9 mouse cellular contexts compared by ENCODE assay signal in the genomic region with DNA sequence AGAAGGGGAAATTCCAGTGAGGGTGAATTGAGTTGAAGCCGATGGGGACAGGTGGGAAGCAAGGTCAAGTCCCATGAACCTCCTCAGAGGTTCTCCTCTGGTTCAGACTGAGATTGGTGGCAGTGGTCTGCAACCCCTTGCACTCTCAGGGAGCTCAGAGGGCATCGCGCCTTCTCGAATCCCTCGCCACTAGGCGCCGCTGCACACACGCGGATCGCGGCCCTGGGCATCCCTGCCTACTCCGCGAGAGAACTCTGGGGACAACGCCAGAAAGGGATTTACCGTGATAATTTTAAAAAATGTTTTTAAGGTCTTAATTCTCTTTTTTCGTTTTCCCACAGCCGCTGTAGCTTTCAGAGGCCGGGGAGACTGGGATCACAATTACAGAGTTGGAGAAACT. TPM values are rescaled to one million over a fixed set of nuclear protein-coding genes. Genes with fewer than 3 reads are reported as not detected.
DNase-seq lines count a peak whose midpoint lies in the region; ATAC-seq and TF ChIP-seq lines count a peak whose summit lies in the region.
"Had no signal": no experiment of that assay in that cellular context is flagged by ENCODE, and none has a peak within 500 bp of the region (broad histone marks: within the 10 kb centered on the region; RNA-seq: fewer than 3 reads in every experiment).

No protein-coding gene starts in this region.

- no peaks in the 10 kb centered on the region for H3K9me3 ChIP-seq in kidney, embryonic 16.5 days (ENCODE audit: low read length)
- no peaks in the 10 kb centered on the region for H3K9me3 ChIP-seq in lung, postnatal 0 days (ENCODE audit: low read length)

- no peak overlapping the region for H3K27ac ChIP-seq in kidney, embryonic 16.5 days (ENCODE audit: low read length)
- H3K27ac ChIP-seq in lung, postnatal 0 days (ENCODE audit: low read length) = no peak overlapping the region

- peak overlapping the region; percentile 22 for H3K4me2 ChIP-seq in kidney, embryonic 16.5 days (replicated peaks; ENCODE audit: low read depth, low read length)
- H3K4me2 ChIP-seq in lung, postnatal 0 days (replicated peaks; ENCODE audit: low read depth, low read length) = no peak overlapping the region

- H3K4me3 ChIP-seq in kidney, embryonic 16.5 days (ENCODE audit: low read length) = no peak overlapping the region
- no peak overlapping the region for H3K4me3 ChIP-seq in lung, postnatal 0 days (ENCODE audit: low read depth, low read length)

- H3K9ac ChIP-seq in kidney, embryonic 16.5 days (replicated peaks; ENCODE audit: low read length) = no peak overlapping the region
- H3K9ac ChIP-seq in lung, postnatal 0 days (replicated peaks; ENCODE audit: low read depth) = no peak overlapping the region

- peak; percentile 71 for ATAC-seq in granulocyte monocyte progenitor cell, adult 5-6 weeks (replicated peaks; ENCODE audit: poor library complexity, severe bottlenecking)
- no peak for ATAC-seq in kidney, embryonic 16.5 days (ENCODE audit: low FRiP score, low TSS enrichment)
- peak; percentile 73 for ATAC-seq in lung, postnatal 0 days

- peaks cover 23% of the 10 kb centered on the region; the same call in 1 of the 2 replicates for H3K4me1 ChIP-seq in kidney, embryonic 16.5 days (ENCODE audit: insufficient read depth, low read length)
- H3K4me1 ChIP-seq in lung, postnatal 0 days (ENCODE audit: insufficient read depth, low read depth, low read length) = no peaks in the 10 kb centered on the region

- H3K27me3 ChIP-seq in kidney, embryonic 16.5 days (ENCODE audit: insufficient read depth, low read length) = peaks cover 87% of the 10 kb centered on the region
- peaks cover 95% of the 10 kb centered on the region for H3K27me3 ChIP-seq in lung, postnatal 0 days (replicated peaks; ENCODE audit: insufficient read depth, low read length)

- no peak for TF ChIP-seq EP300 in lung, postnatal 0 days (IDR thresholded peaks at IDR 0.05)

- DNase-seq in A20 (ENCODE audit: low read depth, low spot score) (peak; percentile 54), R1 (ENCODE audit: low read depth, low spot score) (peak; percentile 72)
- DNase-seq in embryo, embryonic 10 days (ENCODE audit: low spot score) = peak; percentile 96
- peak; percentile 49 for DNase-seq in lung, postnatal 0 days (ENCODE audit: low spot score)
- peak; percentile 84 to 87 for DNase-seq in right cerebral cortex, adult 2 months (ENCODE audit: low spot score in 2 of 2)
- DNase-seq in urinary bladder, postnatal 36 days (ENCODE audit: low spot score in 2 of 2) = peak; percentile 52 to 74

- under 1% methylated on average over 18 of the region's 18 CpGs for WGBS in kidney, embryonic 16.5 days
- under 1% methylated on average over 18 of the region's 18 CpGs for WGBS in lung, postnatal 0 days

- no peaks in the 10 kb centered on the region for H3K36me3 ChIP-seq in kidney, embryonic 16.5 days (ENCODE audit: insufficient read depth, low read length)
- no peaks in the 10 kb centered on the region for H3K36me3 ChIP-seq in lung, postnatal 0 days (ENCODE audit: insufficient read depth, low read length)

- peak; percentile 96 for TF ChIP-seq CTCF in lung, postnatal 0 days (IDR thresholded peaks at IDR 0.05)

RNA-seq across cellular contexts. Expression of a gene that starts 4.0 kb away (rescaled TPM):
- not detected in 2 replicates for total RNA-seq in granulocyte monocyte progenitor cell, adult 5-6 weeks (2014; fragmentation: Nextera tagmentation)
- not detected in 2 replicates for total RNA-seq in granulocyte monocyte progenitor cell, adult 5-6 weeks (2017)
- polyA plus RNA-seq in kidney, embryonic 16.5 days (2015; fragmentation: Nextera tagmentation; extraction: Ambion mirVana) = 29.7 and 38.1 TPM in 2 replicates
- polyA plus RNA-seq in lung, postnatal 0 days (2015; fragmentation: Nextera tagmentation; extraction: Ambion mirVana) = not detected in 2 replicates
- total RNA-seq: neutrophil, adult 5-6 weeks had no signal

Comparison
In these comparisons a context has a peak if more than half of its experiments do, and no peak if none do; other contexts are left out.
1. RNA of a gene that starts 4.0 kb away (polyA plus RNA-seq): 29.7 to 38.1 TPM in kidney, embryonic 16.5 days; not detected in lung, postnatal 0 days; every median in the first group is over 10 times any median in the second.
2. Peak in every context shown above with its lines, with median percentiles within 50 percentile points of each other: DNase-seq.